Mouse (Mus musculus) ES-E14 (cell line): ENCODE data around the gene Kcnk2. TPM values are rescaled to one million over a fixed set of nuclear protein-coding genes. Genes with fewer than 3 reads are reported as not detected.

ENCODE experiments used
- DNase-seq: peaks from one replicate; pipeline ENCODE4 v3.0.0-alpha.2; 2013; ENCODE audit warnings: low read depth, low spot score
- H3K27ac ChIP-seq: 2 replicates; pipeline ENCODE4 v1.5.1; 2012; ENCODE audit warnings: low read depth, mild to moderate bottlenecking, low read length, moderate library complexity, mixed read lengths; ENCODE audit not compliant: poor library complexity, insufficient read depth, severe bottlenecking
- H3K36me3 ChIP-seq: 2 replicates; pipeline ENCODE4 v1.6.1; 2012; ENCODE audit warnings: mild to moderate bottlenecking, low read length, moderate library complexity, mixed read lengths; ENCODE audit not compliant: control insufficient read depth, poor library complexity, insufficient read depth, severe bottlenecking
- H3K4me1 ChIP-seq, 2 experiments: fragments of 150-350 bp in 1 of 2; sonication (generic) in 1 of 2; 2 replicates each; pipeline ENCODE4 v1.6.1; 2012; ENCODE audit warnings: low read length in 2 of 2, mild to moderate bottlenecking in 1 of 2, mixed read lengths in 1 of 2; ENCODE audit not compliant: control insufficient read depth in 2 of 2, insufficient read depth in 2 of 2, poor library complexity in 1 of 2
- H3K4me3 ChIP-seq, 2 experiments: fragments of 150-350 bp in 1 of 2; sonication (generic) in 1 of 2; 2 replicates each; pipeline ENCODE4 v1.5.1; 2012; ENCODE audit warnings: low read length in 2 of 2, low read depth in 1 of 2, mild to moderate bottlenecking in 1 of 2, mixed read lengths in 1 of 2; ENCODE audit not compliant: insufficient read depth in 1 of 2, poor library complexity in 1 of 2, severe bottlenecking in 1 of 2
- H3K9ac ChIP-seq: 2 replicates; pipeline ENCODE4 v1.6.1; 2012; ENCODE audit warnings: low read depth, mild to moderate bottlenecking, low read length, mixed read lengths; ENCODE audit not compliant: poor library complexity, insufficient read depth, severe bottlenecking
- H3K9me3 ChIP-seq: fragments of 150-350 bp; sonication (generic); 2 replicates; pipeline ENCODE4 v1.6.1; 2012; ENCODE audit warnings: low read depth, mild to moderate bottlenecking, low read length; ENCODE audit not compliant: control insufficient read depth, insufficient read depth
- CHD2 ChIP-seq: IDR thresholded peaks from 2 replicates; pipeline ENCODE4 v1.6.1; 2014; ENCODE audit warnings: mild to moderate bottlenecking, low read depth, low read length, inconsistent platforms
- HCFC1 ChIP-seq: IDR thresholded peaks from 2 replicates; pipeline ENCODE4 v1.6.1; 2012; ENCODE audit warnings: low read length, inconsistent platforms, borderline replicate concordance; ENCODE audit not compliant: insufficient read depth
- MAFK ChIP-seq: IDR thresholded peaks from 2 replicates; pipeline ENCODE4 v1.6.1; 2014; ENCODE audit warnings: mild to moderate bottlenecking, low read depth, low read length, inconsistent platforms; ENCODE audit not compliant: insufficient read depth
- ZC3H11A ChIP-seq: IDR thresholded peaks from 2 replicates; pipeline ENCODE4 v1.6.1; 2012; ENCODE audit warnings: low read depth, mild to moderate bottlenecking, inconsistent platforms, low read length, borderline replicate concordance
- ZNF384 ChIP-seq: IDR thresholded peaks from 2 replicates; pipeline ENCODE4 v1.6.1; 2012; ENCODE audit warnings: low read depth, low read length, inconsistent platforms
- in situ Hi-C, 2 experiments: fragments of 600-800 bp; cut with MboI; formaldehyde crosslinking; loops; one replicate each; pipeline ENCODE4 v1.15.1; 2025; ENCODE audit warnings: low sequenced_read_pairs in 2 of 2, inconsistent platforms in 1 of 2; ENCODE audit not compliant: unreplicated experiment in 2 of 2
- total RNA-seq: library from RNA; depleted of rRNA; stranded (reverse); fragments of 300-350 nt; gene quantifications from 2 replicates; pipeline ENCODE4 v1.2.3, GENCODE M21; 2012

Gene Kcnk2
- total RNA-seq, 1 experiment = 0.94 TPM

- no peak for TF ChIP-seq HCFC1
- TF ChIP-seq MAFK = no peak
- TF ChIP-seq ZNF384 = no peak
Measured at GRCm38 (mm10) chr1:189431479-189431878, 29.4 kb upstream of the Kcnk2 start.

GRCm38 (mm10) chr1:189430534-189430933 is 28.5 kb upstream of the Kcnk2 start:
- Histone ChIP-seq H3K4me1 (no peaks in the 10 kb centered on the region), H3K9me3 (no peaks in the 10 kb centered on the region), H3K27ac (no peak overlapping the region), H3K4me3 (no peak overlapping the region), H3K36me3 (no peaks in the 10 kb centered on the region), H3K9ac (no peak overlapping the region)
- in situ Hi-C loops = no loop called here
- no peak for DNase-seq
- TF ChIP-seq ZC3H11A (no peak), MAFK (no peak), HCFC1 (no peak), ZNF384 (no peak), CHD2 (no peak)

More at GRCm38 (mm10) chr1:189431479-189431878, 29.4 kb upstream of the Kcnk2 start:
- Histone ChIP-seq H3K27ac (no peak overlapping the region), H3K4me3 (no peak overlapping the region), H3K36me3 (no peaks in the 10 kb centered on the region), H3K4me1 (no peaks in the 10 kb centered on the region), H3K9ac (no peak overlapping the region), H3K9me3 (no peaks in the 10 kb centered on the region)
- no peak for DNase-seq
- in situ Hi-C loops = no loop called here

GRCm38 (mm10) chr1:189429566-189429965 is 27.5 kb upstream of the Kcnk2 start:
- in situ Hi-C loops = no loop called here
- no peaks in the 10 kb centered on the region for H3K4me1 ChIP-seq
- H3K36me3 ChIP-seq = no peaks in the 10 kb centered on the region
- TF ChIP-seq HCFC1 (no peak), CHD2 (no peak), ZC3H11A (no peak), MAFK (no peak), ZNF384 (no peak)
- H3K9ac ChIP-seq = no peak overlapping the region
- DNase-seq = no peak
- H3K9me3 ChIP-seq = no peaks in the 10 kb centered on the region
- no peak overlapping the region for H3K27ac ChIP-seq
- no peak overlapping the region for H3K4me3 ChIP-seq

- TF ChIP-seq ZC3H11A (no peak), ZNF384 (no peak), HCFC1 (no peak), CHD2 (no peak), MAFK (no peak)
- no peak for DNase-seq
- H3K4me1 ChIP-seq = no peaks in the 10 kb centered on the region
- no peak overlapping the region for H3K4me3 ChIP-seq
- H3K27ac ChIP-seq = no peak overlapping the region
- no peaks in the 10 kb centered on the region for H3K36me3 ChIP-seq
- in situ Hi-C loops = no loop called here
- H3K9ac ChIP-seq = no peak overlapping the region
- H3K9me3 ChIP-seq = no peaks in the 10 kb centered on the region
Measured at GRCm38 (mm10) chr1:189426252-189426651, 24.2 kb upstream of the Kcnk2 start.

GRCm38 (mm10) chr1:189419914-189420313 is 17.8 kb upstream of the Kcnk2 start:
- no peak for DNase-seq
- TF ChIP-seq HCFC1 (no peak), MAFK (no peak), ZC3H11A (no peak), ZNF384 (no peak), CHD2 (no peak)

More at GRCm38 (mm10) chr1:189419914-189420313, 17.8 kb upstream of the Kcnk2 start:
- in situ Hi-C loops = no loop called here
- Histone ChIP-seq H3K27ac (no peak overlapping the region), H3K9me3 (no peaks in the 10 kb centered on the region), H3K9ac (no peak overlapping the region), H3K4me3 (no peak overlapping the region), H3K4me1 (no peaks in the 10 kb centered on the region), H3K36me3 (no peaks in the 10 kb centered on the region)
